Mouse (Mus musculus) kidney, adult 8-10 months (tissue): ENCODE measurements around the gene Syde1.
A peak's percentile ranks its signal among the peaks of the same experiment; 100 is the strongest.
"Not testable (repeated sequence)": the region's sequence is repeated elsewhere in the genome, so short reads cannot be mapped to it uniquely, and the experiment has no call there.

Experiments
- DNase-seq, 2 experiments: peaks; one replicate each; pipeline ENCODE4 v3.0.0; 2022

Syde1 gene

GRCm38 (mm10) chr10:78591406-78592328 lies at the start of gene Syde1:
Gene Syde1 (minus strand): TSS chr10:78591964.
- DNase-seq = peak; percentile 56 to 59

GRCm38 (mm10) chr10:78632311-78632710 lies 40.5 kb upstream of the Syde1 start:
- DNase-seq = peak in 1 of 2 experiments; percentile 36

- no peak for DNase-seq
Measured at GRCm38 (mm10) chr10:78630194-78630593, 38.4 kb upstream of the Syde1 start.

- DNase-seq = not testable (repeated sequence)
Measured at GRCm38 (mm10) chr10:78623143-78623542, 31.4 kb upstream of the Syde1 start.

GRCm38 (mm10) chr10:78617974-78618373 lies 26.2 kb upstream of the Syde1 start, which contains the start of gene Olfr1357:
Gene Olfr1357 (minus strand): TSS chr10:78618074.
- no peak for DNase-seq

- no peak for DNase-seq
Measured at GRCm38 (mm10) chr10:78607602-78608001, 15.8 kb upstream of the Syde1 start.

GRCm38 (mm10) chr10:78605080-78605479 lies 13.3 kb upstream of the Syde1 start:
- DNase-seq = peak; percentile 26 to 67

GRCm38 (mm10) chr10:78599865-78600264 lies 8.1 kb upstream of the Syde1 start:
- DNase-seq = no peak

GRCm38 (mm10) chr10:78594566-78594965 lies 2.8 kb upstream of the Syde1 start:
- DNase-seq = no peak

GRCm38 (mm10) chr10:78594157-78594556 lies 2.4 kb upstream of the Syde1 start:
- peak in 1 of 2 experiments; percentile 34 for DNase-seq

- DNase-seq = peak; percentile 77 to 80
Measured at GRCm38 (mm10) chr10:78593736-78594135, 2.0 kb upstream of the Syde1 start.

GRCm38 (mm10) chr10:78592856-78593379 lies 1.2 kb upstream of the Syde1 start:
- DNase-seq = no peak

- peak in 1 of 2 experiments; percentile 28 for DNase-seq
Measured at GRCm38 (mm10) chr10:78590744-78591143, 1.0 kb downstream of the Syde1 start.

- DNase-seq = no peak
Measured at GRCm38 (mm10) chr10:78589901-78590300, 1.9 kb downstream of the Syde1 start.

GRCm38 (mm10) chr10:78589291-78589690 lies 2.5 kb downstream of the Syde1 start:
- DNase-seq = no peak

- DNase-seq = no peak
Measured at GRCm38 (mm10) chr10:78586026-78586425, 5.7 kb downstream of the Syde1 start.

- no peak for DNase-seq
Measured at GRCm38 (mm10) chr10:78585606-78586005, 6.2 kb downstream of the Syde1 start.

GRCm38 (mm10) chr10:78584996-78585395 lies 6.8 kb downstream of the Syde1 start:
- no peak for DNase-seq

GRCm38 (mm10) chr10:78583939-78584338 lies 7.8 kb downstream of the Syde1 start:
- no peak for DNase-seq

GRCm38 (mm10) chr10:78583347-78583746 lies 8.4 kb downstream of the Syde1 start:
- DNase-seq = no peak

- DNase-seq = no peak
Measured at GRCm38 (mm10) chr10:78581121-78581520, 10.6 kb downstream of the Syde1 start.

- no peak for DNase-seq
Measured at GRCm38 (mm10) chr10:78578204-78578603, 13.6 kb downstream of the Syde1 start.

GRCm38 (mm10) chr10:78576435-78577184 lies 15.2 kb downstream of the Syde1 start:
- no peak for DNase-seq
